Mouse (Mus musculus): ENCODE measurements around the gene Nlrc4.

DNA sequence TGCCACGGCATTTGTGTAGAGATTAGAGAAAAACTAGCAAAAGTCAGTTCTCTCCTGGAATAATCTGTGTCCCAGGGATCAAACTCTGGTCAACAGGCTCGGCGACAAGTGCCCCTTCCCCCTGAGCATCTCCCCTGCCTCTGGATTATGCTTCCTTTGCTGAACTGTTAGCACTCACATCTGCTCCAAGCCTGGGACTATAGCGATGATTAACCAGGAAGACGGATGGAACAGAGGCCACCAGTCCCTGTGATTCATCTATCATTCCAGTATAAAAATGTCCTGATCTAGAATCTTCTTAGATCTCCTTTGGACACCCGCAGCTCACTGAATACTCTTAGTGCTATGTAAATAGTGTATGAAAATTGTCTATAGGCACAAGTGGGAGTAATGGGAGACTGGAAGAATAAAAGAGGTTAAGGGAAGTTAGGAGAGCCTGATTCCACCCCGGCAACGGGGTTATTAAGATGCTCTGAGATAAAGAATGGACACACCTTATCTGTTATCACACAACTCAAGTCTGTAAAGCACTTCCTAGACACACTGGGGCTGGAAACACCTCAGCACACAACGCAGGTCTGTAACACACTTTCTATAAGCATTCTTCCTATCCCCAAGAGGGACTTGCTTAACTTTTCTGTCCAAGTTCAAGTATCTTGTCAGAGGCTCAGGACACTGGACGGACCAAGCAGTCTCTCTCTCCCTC, 817 bp downstream of the Nlrc4 start:
- TF ChIP-seq CHD2 (IDR thresholded peaks at IDR 0.05; ENCODE audit: low read depth, low read length) (no peak), MAFK (IDR thresholded peaks at IDR 0.05; ENCODE audit: insufficient read depth, low read depth, low read length) (no peak), HCFC1 (IDR thresholded peaks at IDR 0.05; ENCODE audit: borderline replicate concordance, insufficient read depth, low read length) (no peak), ZNF384 (IDR thresholded peaks at IDR 0.05; ENCODE audit: low read depth, low read length) (no peak), ZC3H11A (IDR thresholded peaks at IDR 0.05; ENCODE audit: borderline replicate concordance, low read depth, low read length) (no peak)

All from ES-E14 (cell line).